Mouse (Mus musculus) liver, adult 2 months (tissue): ENCODE measurements around the gene Zfp503. TPM values are rescaled to one million over a fixed set of nuclear protein-coding genes. Genes with fewer than 3 reads are reported as not detected.

Source experiments
- DNase-seq: peaks from one replicate; pipeline ENCODE4 v3.0.0-alpha.2; 2011; ENCODE audit warnings: low read depth, low spot score; ENCODE audit errors: extremely low read depth
- H3K27ac ChIP-seq: fragments of 200-500 bp; replicated peaks from 2 replicates; pipeline ENCODE4 v1.5.1; 2012; ENCODE audit warnings: low read depth, mild to moderate bottlenecking, control low read depth, inconsistent platforms, low read length; ENCODE audit not compliant: insufficient read depth
- H3K27me3 ChIP-seq: fragments of 200-500 bp; 2 replicates; pipeline ENCODE4 v1.6.1; 2012; ENCODE audit warnings: mild to moderate bottlenecking, moderate library complexity, low read length, inconsistent platforms; ENCODE audit not compliant: control insufficient read depth, insufficient read depth
- H3K36me3 ChIP-seq: fragments of 200-500 bp; 2 replicates; pipeline ENCODE4 v1.6.1; 2012; ENCODE audit warnings: low read length, inconsistent platforms; ENCODE audit not compliant: control insufficient read depth, insufficient read depth
- H3K4me1 ChIP-seq: fragments of 200-500 bp; 2 replicates; pipeline ENCODE4 v1.6.1; 2011; ENCODE audit warnings: low read length; ENCODE audit not compliant: control insufficient read depth, insufficient read depth
- H3K4me3 ChIP-seq: fragments of 200-500 bp; 2 replicates; pipeline ENCODE4 v1.5.1; 2011; ENCODE audit warnings: low read depth, mild to moderate bottlenecking, control low read depth, low read length, moderate library complexity; ENCODE audit not compliant: insufficient read depth
- H3K79me2 ChIP-seq: fragments of 200-500 bp; 2 replicates; pipeline ENCODE4 v1.6.1; 2012; ENCODE audit warnings: inconsistent platforms, mild to moderate bottlenecking, low read length, moderate library complexity; ENCODE audit not compliant: control insufficient read depth, insufficient read depth
- H3K9ac ChIP-seq: fragments of 200-500 bp; 2 replicates; pipeline ENCODE4 v1.6.1; 2012; ENCODE audit warnings: low read depth, mild to moderate bottlenecking, control low read depth, inconsistent platforms, low read length
- CTCF ChIP-seq: fragments of 200-500 bp; IDR thresholded peaks from 2 replicates; pipeline ENCODE4 v1.5.1; 2011; ENCODE audit warnings: low read depth, low read length, control low read depth
- POLR2A ChIP-seq: fragments of 200-500 bp; IDR thresholded peaks from 2 replicates; pipeline ENCODE4 v1.6.1; 2011; ENCODE audit warnings: low read length, control low read depth; ENCODE audit not compliant: insufficient read depth; ENCODE audit errors: extremely low read depth
- WGBS: fragments of 180-500 bp; shearing (Covaris S2); methylation state at CpG from one replicate; pipeline ENCODE4 v1.1.7; 2018; 5-methylcytosine and 5-hydroxymethylcytosine counted together
- polyA plus RNA-seq: library from polyadenylated mRNA; depleted of rRNA; stranded (reverse); fragments of >200 nt; gene quantifications from 2 replicates; pipeline ENCODE4 v1.2.3, GENCODE M21; 2012
- total RNA-seq: library from RNA; depleted of rRNA; stranded (reverse); fragments of >200 nt; gene quantifications from 2 replicates; pipeline ENCODE4 v1.2.3, GENCODE M21; 2014

The Zfp503 gene
- total and polyA plus RNA-seq, 2 experiments, result 0.37 to 1.7 TPM

GRCm38 (mm10) chr14:21986733-21987659 lies 2.4 kb downstream of the Zfp503 start:
- DNase-seq, result no peak
- Histone ChIP-seq H3K79me2 (no peaks in the 10 kb centered on the region), H3K4me1 (no peaks in the 10 kb centered on the region), H3K27me3 (peaks cover 33% of the 10 kb centered on the region), H3K36me3 (no peaks in the 10 kb centered on the region), H3K9ac (peak overlapping the region; percentile 89), H3K27ac (peak overlapping the region; percentile 78), H3K4me3 (peak overlapping the region; percentile 91)
- whole genome bisulfite sequencing, result 2% methylated on average over 61 of the region's 61 CpGs
- no peak for TF ChIP-seq CTCF
- TF ChIP-seq POLR2A, result no peak

GRCm38 (mm10) chr14:21985981-21986732 lies 3.2 kb downstream of the Zfp503 start:
- Histone ChIP-seq H3K27ac (peak overlapping the region; percentile 25; the same call in 1 of the 2 replicates), H3K79me2 (no peaks in the 10 kb centered on the region), H3K4me1 (no peaks in the 10 kb centered on the region), H3K4me3 (peak overlapping the region; percentile 91), H3K9ac (peak overlapping the region; percentile 65), H3K36me3 (no peaks in the 10 kb centered on the region), H3K27me3 (peaks cover 33% of the 10 kb centered on the region)
- TF ChIP-seq POLR2A (no peak), CTCF (peak; percentile 77)
- WGBS, result 1% methylated on average over 62 of the region's 62 CpGs
- peak; percentile 36 for DNase-seq

DNA sequence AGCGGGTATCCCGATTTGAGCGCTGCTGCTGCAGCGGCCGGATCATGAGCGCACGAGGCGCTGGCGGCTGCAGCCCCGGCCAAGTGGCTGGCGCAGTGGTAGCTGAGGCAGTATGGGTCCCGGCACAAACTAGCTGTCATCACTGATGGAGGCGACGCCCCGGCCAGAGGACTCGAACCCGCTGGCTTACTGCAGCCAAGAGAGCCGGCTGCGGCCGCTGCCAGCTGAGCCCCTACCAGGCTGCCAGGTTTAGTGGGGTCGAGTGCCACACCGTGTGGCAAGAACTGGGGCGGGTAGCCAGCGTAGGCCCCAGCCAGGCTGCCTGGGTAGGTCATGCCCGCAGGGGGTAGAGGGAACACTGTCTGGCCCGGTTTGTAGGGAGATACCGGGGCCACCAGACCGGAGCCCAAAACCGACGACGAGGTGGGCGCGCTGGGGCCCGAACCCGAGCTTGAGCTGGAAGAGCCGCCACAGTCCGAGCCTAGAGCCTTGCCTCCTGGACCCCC lies 3.9 kb downstream of the Zfp503 start:
- 9% methylated on average over 37 of the region's 37 CpGs for WGBS
- Histone ChIP-seq H3K27ac (no peak overlapping the region), H3K4me3 (peak overlapping the region; percentile 91), H3K27me3 (peaks cover 31% of the 10 kb centered on the region), H3K4me1 (no peaks in the 10 kb centered on the region), H3K9ac (peak overlapping the region; percentile 48), H3K79me2 (no peaks in the 10 kb centered on the region), H3K36me3 (no peaks in the 10 kb centered on the region)
- no peak for DNase-seq
- TF ChIP-seq CTCF (no peak), POLR2A (no peak)

DNA sequence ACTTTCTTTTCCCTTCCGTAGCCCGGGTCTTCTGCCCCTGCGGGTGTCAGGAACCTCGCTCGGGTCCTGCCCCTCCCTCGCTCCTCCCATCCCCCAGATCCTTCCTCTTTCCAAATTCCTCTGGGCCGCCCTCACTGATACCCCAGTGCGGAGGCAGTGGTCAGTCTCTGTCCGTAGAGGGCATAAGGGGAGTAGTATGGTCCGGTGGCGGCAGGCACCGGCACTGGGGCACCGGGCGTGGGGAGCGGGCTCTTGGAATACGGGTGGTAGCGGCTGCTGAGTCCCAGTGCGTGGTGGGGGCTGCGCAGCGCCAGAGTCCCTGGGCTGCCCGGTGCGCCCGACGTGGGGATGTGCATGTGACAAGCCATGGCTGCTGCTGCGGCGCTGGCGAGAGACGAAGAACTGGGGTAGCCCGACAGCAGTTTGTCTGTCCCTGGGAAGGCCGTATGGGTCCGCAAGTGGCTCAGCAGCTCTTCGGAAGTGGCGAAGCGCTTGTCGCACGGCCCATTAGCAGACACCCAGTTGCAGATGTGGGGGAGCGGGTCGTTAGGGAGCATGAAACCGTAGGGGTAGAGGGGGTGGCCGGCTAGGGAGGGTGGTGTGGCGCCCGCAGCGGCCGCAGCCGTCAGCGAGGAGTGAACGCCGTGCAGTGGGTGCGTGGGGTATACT lies 4.5 kb downstream of the Zfp503 start:
- 10% methylated on average over 49 of the region's 49 CpGs for WGBS

GRCm38 (mm10) chr14:21983950-21984730 lies 5.3 kb downstream of the Zfp503 start:
- WGBS, result 19% methylated on average over 18 of the region's 18 CpGs
- no peaks in the 10 kb centered on the region for H3K79me2 ChIP-seq
- DNase-seq, result no peak
- H3K27me3 ChIP-seq, result peaks cover 27% of the 10 kb centered on the region
- H3K27ac ChIP-seq, result no peak overlapping the region
- H3K4me3 ChIP-seq, result no peak overlapping the region; the same call in 1 of the 2 replicates
- no peak for TF ChIP-seq POLR2A
- TF ChIP-seq CTCF, result no peak
- no peak overlapping the region for H3K9ac ChIP-seq
- no peaks in the 10 kb centered on the region for H3K36me3 ChIP-seq
- no peaks in the 10 kb centered on the region for H3K4me1 ChIP-seq

More for the DNA sequence above, 4.5 kb downstream of the Zfp503 start:
- no peaks in the 10 kb centered on the region for H3K79me2 ChIP-seq
- TF ChIP-seq CTCF (no peak), POLR2A (no peak)
- no peaks in the 10 kb centered on the region for H3K4me1 ChIP-seq
- H3K27me3 ChIP-seq, result peaks cover 31% of the 10 kb centered on the region
- peak overlapping the region; percentile 91 for H3K4me3 ChIP-seq
- H3K9ac ChIP-seq, result peak overlapping the region; percentile 48
- H3K36me3 ChIP-seq, result no peaks in the 10 kb centered on the region
- no peak for DNase-seq
- no peak overlapping the region for H3K27ac ChIP-seq
